ENCODE assay signal across 9 mouse cellular contexts in the genomic region with DNA sequence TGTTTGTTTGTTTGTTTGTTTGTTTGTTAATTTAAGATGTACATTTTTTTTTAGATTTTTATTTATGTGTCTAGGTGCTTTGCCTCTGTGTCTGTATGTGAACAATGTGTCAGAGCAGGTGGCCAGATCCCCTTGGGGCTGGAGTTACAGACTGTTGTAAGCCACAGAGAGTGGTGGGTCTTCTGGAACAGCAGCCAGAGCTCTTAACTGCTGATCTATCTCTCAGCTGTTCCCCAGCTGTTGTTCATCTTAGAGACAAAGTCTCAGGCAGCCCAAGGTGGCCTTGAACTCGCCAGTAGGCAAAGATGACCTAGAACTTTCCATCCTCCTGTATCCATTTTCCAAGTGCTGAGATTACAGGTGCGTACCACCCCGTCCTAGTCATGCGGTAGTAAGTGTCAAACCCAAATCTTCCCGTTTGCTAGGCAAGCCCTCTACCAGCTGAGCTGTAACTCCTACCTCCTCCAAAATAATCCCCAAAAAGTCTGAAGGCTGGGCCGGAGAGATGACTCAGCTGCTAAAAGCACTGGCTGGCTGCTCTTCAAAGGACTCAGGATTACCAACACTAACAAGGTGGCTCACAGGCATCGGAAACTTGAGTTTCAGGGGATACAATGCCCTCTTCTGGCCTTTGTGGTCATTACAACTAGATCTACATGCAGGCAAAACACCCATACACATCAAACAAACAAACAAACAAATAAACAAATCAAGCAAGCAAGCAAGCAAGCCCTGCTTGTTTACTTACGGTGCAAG. TPM values are rescaled to one million over a fixed set of nuclear protein-coding genes. Genes with fewer than 3 reads are reported as not detected.
DNase-seq lines count a peak whose midpoint lies in the region; ATAC-seq and TF ChIP-seq lines count a peak whose summit lies in the region.
"Had no signal": no experiment of that assay in that cellular context is flagged by ENCODE, and none has a peak within 500 bp of the region (broad histone marks: within the 10 kb centered on the region; RNA-seq: fewer than 3 reads in every experiment).

No protein-coding gene starts in this region.

- H3K4me3 ChIP-seq in heart, adult 2 months: no peak overlapping the region
- no peak overlapping the region for H3K4me3 ChIP-seq in heart, embryonic 11.5 days (ENCODE audit: low read depth, low read length)
- no peak overlapping the region for H3K4me3 ChIP-seq in E14TG2a.4 (replicated peaks; ENCODE audit: low read length)
- H3K4me3 ChIP-seq in liver, embryonic 14.5 days (ENCODE audit: insufficient read depth in 1 of 2, low read depth in 2 of 2, low read length in 2 of 2): no peak overlapping the region
- H3K4me3 ChIP-seq: megakaryocyte, embryonic 14.5 days had no signal

- H3K9ac ChIP-seq in heart, adult 2 months (ENCODE audit: low read depth, low read length): no peak overlapping the region
- no peak overlapping the region for H3K9ac ChIP-seq in heart, embryonic 11.5 days (ENCODE audit: low read depth, low read length)
- no peak overlapping the region; the same call in 1 of the 2 replicates for H3K9ac ChIP-seq in liver, embryonic 14.5 days (replicated peaks)

- no peak overlapping the region for H3K27ac ChIP-seq in heart, adult 2 months
- no peak overlapping the region for H3K27ac ChIP-seq in heart, embryonic 11.5 days (ENCODE audit: low read depth, low read length)
- H3K27ac ChIP-seq in liver, embryonic 14.5 days: no peak overlapping the region

- H3K4me1 ChIP-seq in heart, adult 2 months (ENCODE audit: control insufficient read depth, insufficient read depth, low read length): peaks cover 1% of the 10 kb centered on the region; the same call in 1 of the 2 replicates
- H3K4me1 ChIP-seq in heart, embryonic 11.5 days (ENCODE audit: control insufficient read depth, insufficient read depth, low read length): no peaks in the 10 kb centered on the region
- peaks cover 14% of the 10 kb centered on the region for H3K4me1 ChIP-seq in E14TG2a.4 (replicated peaks; ENCODE audit: low read depth, low read length)
- H3K4me1 ChIP-seq in liver, embryonic 14.5 days (replicated peaks; ENCODE audit: control insufficient read depth in 2 of 2, insufficient read depth in 2 of 2, low read length in 1 of 2): peaks cover 0 to 5% of the 10 kb centered on the region in 2 experiments; a peak in 2 of 4 replicates

- no peak for ATAC-seq in heart, embryonic 11.5 days (replicated peaks; ENCODE audit: insufficient number of reproducible peaks, low FRiP score, low TSS enrichment)
- peak; percentile 25; the same call in 1 of the 2 replicates for ATAC-seq in liver, embryonic 14.5 days (ENCODE audit: insufficient read depth)

- peak; percentile 45 to 58 for DNase-seq in heart, adult 2 months
- peak; percentile 84 for DNase-seq in c-Kit-positive CD71-negative TER-119-negative erythroid progenitor cells, embryonic 14.5 days (ENCODE audit: low read depth)
- peak; percentile 81 for DNase-seq in forelimb bud, embryonic 11.5 days (ENCODE audit: low read depth, low spot score)
- peak; percentile 78 for DNase-seq in kidney, postnatal 14 days
- DNase-seq in liver, embryonic 14.5 days (ENCODE audit: low read depth in 3 of 3, low spot score in 3 of 3): peak; percentile 48 to 64 (median 60)
- DNase-seq in right cerebral cortex, postnatal 25 days: peak; percentile 41

- no peaks in the 10 kb centered on the region for H3K79me2 ChIP-seq in heart, adult 2 months (replicated peaks; ENCODE audit: control insufficient read depth, insufficient read depth, low read length)

- H3K36me3 ChIP-seq in heart, adult 2 months (ENCODE audit: control insufficient read depth, insufficient read depth, low read length): no peaks in the 10 kb centered on the region
- H3K36me3 ChIP-seq in heart, embryonic 11.5 days (ENCODE audit: control insufficient read depth, insufficient read depth, low read length): no peaks in the 10 kb centered on the region
- H3K36me3 ChIP-seq in E14TG2a.4 (ENCODE audit: insufficient read depth, low read length): no peaks in the 10 kb centered on the region
- no peaks in the 10 kb centered on the region for H3K36me3 ChIP-seq in liver, embryonic 14.5 days (replicated peaks; ENCODE audit: control insufficient read depth, insufficient read depth, low read depth)

- TF ChIP-seq EP300 in heart, adult 2 months (IDR thresholded peaks at IDR 0.05; ENCODE audit: insufficient read depth, low read depth, low read length): no peak
- TF ChIP-seq EP300 in liver, embryonic 14.5 days (IDR thresholded peaks at IDR 0.05; ENCODE audit: low read depth): no peak

- TF ChIP-seq POLR2A in heart, adult 2 months (IDR thresholded peaks at IDR 0.05; ENCODE audit: insufficient read depth, low read depth, low read length): no peak

- WGBS in heart, adult 2 months: 38% methylated on average over 8 of the region's 8 CpGs
- 42% methylated on average over 8 of the region's 8 CpGs for whole genome bisulfite sequencing in heart, embryonic 11.5 days (ENCODE audit: insufficient replicate concordance)
- whole genome bisulfite sequencing in liver, embryonic 14.5 days (ENCODE audit: insufficient replicate concordance): 39% methylated on average over 8 of the region's 8 CpGs

- peak; percentile 92 for TF ChIP-seq CTCF in heart, adult 2 months (IDR thresholded peaks at IDR 0.05)
- peak; percentile 50 for TF ChIP-seq CTCF in E14TG2a.4 (conservative IDR thresholded peaks at IDR 0.05; ENCODE audit: low read length)
- TF ChIP-seq CTCF in liver, embryonic 14.5 days (IDR thresholded peaks at IDR 0.05; ENCODE audit: low read depth): peak; percentile 80

- H3K4me2 ChIP-seq in heart, embryonic 11.5 days: no peak overlapping the region
- H3K4me2 ChIP-seq in liver, embryonic 14.5 days (ENCODE audit: low read depth): no peak overlapping the region

- no peaks in the 10 kb centered on the region for H3K9me3 ChIP-seq in heart, embryonic 11.5 days (replicated peaks; ENCODE audit: control insufficient read depth, low read length)
- H3K9me3 ChIP-seq in E14TG2a.4 (ENCODE audit: low read length): no peaks in the 10 kb centered on the region
- H3K9me3 ChIP-seq in liver, embryonic 14.5 days (ENCODE audit: control insufficient read depth, low read length): no peaks in the 10 kb centered on the region
- H3K9me3 ChIP-seq: megakaryocyte, embryonic 14.5 days had no signal

- intact Hi-C loops in heart, adult 2 months (cut with DNase I): loop anchor here (1.0 to 5.0 kb wide), 2 partner anchors 48 to 97 kb away; a partner anchor contains a TSS

- no peaks in the 10 kb centered on the region for H3K27me3 ChIP-seq in heart, adult 2 months (ENCODE audit: control insufficient read depth, insufficient read depth, low read length)
- no peaks in the 10 kb centered on the region for H3K27me3 ChIP-seq in heart, embryonic 11.5 days (ENCODE audit: control insufficient read depth, insufficient read depth, low read length)
- H3K27me3 ChIP-seq in E14TG2a.4 (ENCODE audit: insufficient read depth, low read length): peaks cover 15% of the 10 kb centered on the region
- H3K27me3 ChIP-seq in liver, embryonic 14.5 days (ENCODE audit: control insufficient read depth, insufficient read depth, low read length): no peaks in the 10 kb centered on the region

RNA-seq across cellular contexts. Expression of a gene that starts 8.2 kb away (rescaled TPM):
- 10 to 100 TPM; 40.2 to 44.9 TPM for total RNA-seq in heart, adult 2 months (2021)
- 27.7 and 34.5 TPM in 2 replicates for polyA plus RNA-seq in heart, adult 2 months (2012; rRNA removed)
- polyA plus RNA-seq in heart, embryonic 11.5 days (2014; fragmentation: Nextera tagmentation; extraction: Ambion mirVana): 55.6 and 62.0 TPM in 2 replicates
- 8.8 and 11.4 TPM in 2 replicates for polyA plus RNA-seq in liver, embryonic 14.5 days (2012; rRNA removed)
- polyA plus RNA-seq in liver, embryonic 14.5 days (2014; fragmentation: Nextera tagmentation; extraction: Ambion mirVana): 15.6 and 17.9 TPM in 2 replicates

RNA-seq across cellular contexts. Expression of a gene that starts 10.7 kb away (rescaled TPM):
- total RNA-seq in heart, adult 2 months (2021): 10 to 100 TPM; 10.9 to 11.3 TPM
- polyA plus RNA-seq in heart, adult 2 months (2012; rRNA removed): 6.9 and 7.7 TPM in 2 replicates
- polyA plus RNA-seq in heart, embryonic 11.5 days (2014; fragmentation: Nextera tagmentation; extraction: Ambion mirVana): 29.3 and 30.6 TPM in 2 replicates
- polyA plus RNA-seq in liver, embryonic 14.5 days (2012; rRNA removed): 26.4 and 39.5 TPM in 2 replicates
- polyA plus RNA-seq in liver, embryonic 14.5 days (2014; fragmentation: Nextera tagmentation; extraction: Ambion mirVana): 26.5 and 30.2 TPM in 2 replicates

RNA-seq across cellular contexts. Expression of a gene that starts 58.5 kb away (rescaled TPM):
- total RNA-seq in heart, adult 2 months (2021): 10 to 100 TPM; 37.4 to 39.3 TPM
- 21.9 and 29.1 TPM in 2 replicates for polyA plus RNA-seq in heart, adult 2 months (2012; rRNA removed)
- 6.3 and 6.7 TPM in 2 replicates for polyA plus RNA-seq in heart, embryonic 11.5 days (2014; fragmentation: Nextera tagmentation; extraction: Ambion mirVana)
- polyA plus RNA-seq in liver, embryonic 14.5 days (2012; rRNA removed): 7.7 and 7.8 TPM in 2 replicates
- polyA plus RNA-seq in liver, embryonic 14.5 days (2014; fragmentation: Nextera tagmentation; extraction: Ambion mirVana): 6.7 and 8.2 TPM in 2 replicates
